Mouse (Mus musculus) CD4-positive, CD25-positive, alpha-beta regulatory T cell, adult 9 weeks (primary cell): ENCODE measurements around the gene Gimd1. TPM values are rescaled to one million over a fixed set of nuclear protein-coding genes. Genes with fewer than 3 reads are reported as not detected.

Experiments used
- polyA plus RNA-seq: library from polyadenylated mRNA; unstranded; fragments of 100-300 nt; shearing (Covaris generic); gene quantifications from one replicate; pipeline ENCODE4 v1.2.1, GENCODE M21; 2017

Gene Gimd1
- polyA plus RNA-seq = not detected

GRCm38 (mm10) chr3:132629601-132630239, at the start of gene Gimd1:
Gene Gimd1, plus strand, starts transcription at chr3:132629820.

GRCm38 (mm10) chr3:132683447-132684230, 54.0 kb downstream of the Gimd1 start, which contains the start of gene Tbck:
Gene Tbck, plus strand, starts transcription at chr3:132684144.

GRCm38 (mm10) chr3:132684231-132684928, 54.8 kb downstream of the Gimd1 start, which contains the start of gene Aimp1:
Gene Aimp1, minus strand, starts transcription at chr3:132684370.

Other genes with a start within 250 kb of the Gimd1 start
- 12.6 TPM for gene Tbck, start 54.3 kb downstream of the Gimd1 start, polyA plus RNA-seq
- gene Aimp1, start 54.5 kb downstream of the Gimd1 start, polyA plus RNA-seq = 69.1 TPM